Mouse (Mus musculus) stomach, postnatal 0 days (tissue): ENCODE data around the gene Stra6. TPM values are rescaled to one million over a fixed set of nuclear protein-coding genes. Genes with fewer than 3 reads are reported as not detected.

Experiments used
- ATAC-seq: fragments of 200-750 bp; cut with Nextera tagmentation; 2 replicates; pipeline ENCODE4 v1.8.0; 2017; ENCODE audit not compliant: low FRiP score, low TSS enrichment
- DNase-seq: peaks from one replicate; pipeline ENCODE4 v3.0.0-alpha.2; 2016; ENCODE audit warnings: low spot score
- H3K27ac ChIP-seq: fragments of 300-500 bp; sonication (generic); replicated peaks from 2 replicates; pipeline ENCODE4 v1.5.1; 2014; ENCODE audit warnings: mild to moderate bottlenecking, control low read depth
- H3K27me3 ChIP-seq: fragments of 300-500 bp; sonication (generic); 2 replicates; pipeline ENCODE4 v1.6.1; 2014; ENCODE audit warnings: low read length; ENCODE audit not compliant: control insufficient read depth, insufficient read depth
- H3K36me3 ChIP-seq: fragments of 300-500 bp; sonication (generic); 2 replicates; pipeline ENCODE4 v1.6.1; 2014; ENCODE audit warnings: low read length, mixed read lengths; ENCODE audit not compliant: control insufficient read depth, insufficient read depth
- H3K4me1 ChIP-seq: fragments of 300-500 bp; sonication (generic); replicated peaks from 2 replicates; pipeline ENCODE4 v1.6.1; 2014; ENCODE audit warnings: antibody characterized with exemption; ENCODE audit not compliant: control insufficient read depth, insufficient read depth
- H3K4me2 ChIP-seq: fragments of 300-500 bp; sonication (generic); replicated peaks from 2 replicates; pipeline ENCODE4 v1.6.1; 2014; ENCODE audit warnings: low read depth, mild to moderate bottlenecking, control low read depth, moderate library complexity
- H3K4me3 ChIP-seq: fragments of 300-500 bp; sonication (generic); 2 replicates; pipeline ENCODE4 v1.5.1; 2014; ENCODE audit warnings: low read depth, low read length, control low read depth
- H3K9ac ChIP-seq: fragments of 300-500 bp; sonication (generic); 2 replicates; pipeline ENCODE4 v1.6.1; 2014; ENCODE audit warnings: mild to moderate bottlenecking, low read length, control low read depth, mixed read lengths
- H3K9me3 ChIP-seq: fragments of 300-500 bp; sonication (generic); 2 replicates; pipeline ENCODE4 v1.6.1; 2016; ENCODE audit warnings: low read length; ENCODE audit not compliant: control insufficient read depth
- CTCF ChIP-seq: IDR thresholded peaks from 2 replicates; pipeline ENCODE4 v1.5.1; 2016; ENCODE audit warnings: antibody characterized with exemption, low read depth, mild to moderate bottlenecking, moderate library complexity
- EP300 ChIP-seq: optimal IDR thresholded peaks from 2 replicates; pipeline ENCODE3; 2016; ENCODE audit warnings: antibody characterized with exemption
- WGBS: fragments of 180-500 bp; shearing (Covaris S2); extraction: QIAGEN DNeasy Blood & Tissue Kit; methylation state at CpG from one replicate; pipeline ENCODE4 v1.1.7; 2014; 5-methylcytosine and 5-hydroxymethylcytosine counted together
- polyA plus RNA-seq: library from polyadenylated mRNA; unstranded; fragments of >200 nt; fragmentation: Nextera tagmentation; extraction: Ambion mirVana; gene quantifications from 2 replicates; pipeline ENCODE4 v1.2.1, GENCODE M21; 2015

The Stra6 gene
- polyA plus RNA-seq, 1 experiment from 2014 or later: 0.18 TPM

- H3K27ac ChIP-seq: no peak overlapping the region
- no peaks in the 10 kb centered on the region for H3K9me3 ChIP-seq
- 2% methylated on average over 24 of the region's 24 CpGs for WGBS
- no peaks in the 10 kb centered on the region for H3K4me1 ChIP-seq
- H3K9ac ChIP-seq: no peak overlapping the region
- peaks cover 47% of the 10 kb centered on the region for H3K27me3 ChIP-seq
- H3K36me3 ChIP-seq: no peaks in the 10 kb centered on the region
- no peak for DNase-seq
- H3K4me2 ChIP-seq: no peak overlapping the region
- no peak for ATAC-seq
- H3K4me3 ChIP-seq: 0 out of 2 replicates have a peak overlapping the region, but pooled peaks have one; percentile 6
- TF ChIP-seq EP300: no peak
- TF ChIP-seq CTCF: no peak
Observed at GRCm38 (mm10) chr9:58201091-58201842, 137.7 kb downstream of the Stra6 start.

GRCm38 (mm10) chr9:58201861-58202549 lies 138.4 kb downstream of the Stra6 start:
- WGBS: 3% methylated on average over 37 of the region's 37 CpGs
- H3K9ac ChIP-seq: no peak overlapping the region
- H3K27ac ChIP-seq: no peak overlapping the region
- no peak overlapping the region for H3K4me2 ChIP-seq
- no peaks in the 10 kb centered on the region for H3K36me3 ChIP-seq
- no peak overlapping the region for H3K4me3 ChIP-seq
- no peaks in the 10 kb centered on the region for H3K9me3 ChIP-seq
- TF ChIP-seq CTCF (no peak), EP300 (no peak)
- no peak for ATAC-seq
- H3K4me1 ChIP-seq: no peaks in the 10 kb centered on the region
- DNase-seq: no peak
- peaks cover 44% of the 10 kb centered on the region for H3K27me3 ChIP-seq

GRCm38 (mm10) chr9:58202676-58203453 lies 139.3 kb downstream of the Stra6 start:
- no peak overlapping the region for H3K27ac ChIP-seq
- H3K36me3 ChIP-seq: no peaks in the 10 kb centered on the region
- H3K4me2 ChIP-seq: no peak overlapping the region
- H3K9me3 ChIP-seq: no peaks in the 10 kb centered on the region
- no peak overlapping the region for H3K9ac ChIP-seq
- H3K4me3 ChIP-seq: no peak overlapping the region
- TF ChIP-seq CTCF (no peak), EP300 (no peak)
- peaks cover 39% of the 10 kb centered on the region for H3K27me3 ChIP-seq
- H3K4me1 ChIP-seq: no peaks in the 10 kb centered on the region
- 13% methylated on average over 14 of the region's 14 CpGs for WGBS
- ATAC-seq (no peak), DNase-seq (no peak)

Other genes with a start within 250 kb of the Stra6 start
- 2.3 and 3.0 TPM in 2 replicates for gene Arid3b, start 227.0 kb upstream of the Stra6 start, polyA plus RNA-seq
- 93.1 and 94.6 TPM in 2 replicates for gene Ubl7, start 152.8 kb upstream of the Stra6 start, polyA plus RNA-seq
- gene Sema7a, start 123.7 kb upstream of the Stra6 start, polyA plus RNA-seq: 0.68 and 1.0 TPM in 2 replicates
- gene Cyp11a1, start 57.4 kb upstream of the Stra6 start, polyA plus RNA-seq: 0.98 and 1.0 TPM in 2 replicates
- 0.18 TPM in 1 of 2 replicates, not detected in the other for gene Ccdc33, start 55.0 kb downstream of the Stra6 start, polyA plus RNA-seq
- gene Islr, start 140.5 kb downstream of the Stra6 start, polyA plus RNA-seq: 46.5 and 58.7 TPM in 2 replicates
- gene Islr2, start 140.5 kb downstream of the Stra6 start, polyA plus RNA-seq: 0.45 and 0.69 TPM in 2 replicates
- 5.2 and 6.7 TPM in 2 replicates for gene Pml, start 186.0 kb downstream of the Stra6 start, polyA plus RNA-seq
- gene Stoml1, start 189.4 kb downstream of the Stra6 start, polyA plus RNA-seq: 19.9 and 20.4 TPM in 2 replicates
- 49.3 and 63.7 TPM in 2 replicates for gene Loxl1, start 249.4 kb downstream of the Stra6 start, polyA plus RNA-seq